Mouse (Mus musculus) CH12.LX (cell line): ENCODE data around the gene Phgdh. TPM values are rescaled to one million over a fixed set of nuclear protein-coding genes. Genes with fewer than 3 reads are reported as not detected.

ENCODE experiments used
- DNase-seq: peaks from one replicate; pipeline ENCODE4 v3.0.0-alpha.2; 2013; ENCODE audit errors: extremely low read depth
- H3K27ac ChIP-seq: 2 replicates; pipeline ENCODE4 v1.5.1; 2012; ENCODE audit warnings: low read depth, mild to moderate bottlenecking, control low read depth, moderate library complexity; ENCODE audit not compliant: insufficient read depth
- H3K27me3 ChIP-seq: replicated peaks from 2 replicates; pipeline ENCODE3; 2012; ENCODE audit warnings: inconsistent platforms
- H3K36me3 ChIP-seq, 2 experiments: replicated peaks in 1 of 2; 2 replicates each; pipeline versions ENCODE3 to v1.6.1; 2012; ENCODE audit warnings: inconsistent platforms in 1 of 2, low read length in 1 of 2, mild to moderate bottlenecking in 1 of 2, mixed read lengths in 1 of 2, moderate library complexity in 1 of 2; ENCODE audit not compliant: control insufficient read depth in 1 of 2, insufficient read depth in 1 of 2
- H3K4me1 ChIP-seq, 2 experiments: 2 replicates each; pipeline ENCODE4 v1.6.1; 2012; ENCODE audit warnings: inconsistent platforms in 1 of 2, moderate library complexity in 1 of 2; ENCODE audit not compliant: insufficient read depth in 2 of 2, control insufficient read depth in 1 of 2
- H3K4me2 ChIP-seq: 2 replicates; pipeline ENCODE4 v1.6.1; 2012; ENCODE audit warnings: low read depth, mild to moderate bottlenecking, control low read depth; ENCODE audit not compliant: poor library complexity, insufficient read depth, severe bottlenecking
- H3K4me3 ChIP-seq, 3 experiments: fragments of 150-350 bp in 1 of 3; sonication (generic) in 1 of 3; replicated peaks in 1 of 3; 2 replicates each; pipeline versions ENCODE3 to v1.5.1; 2011 to 2012; ENCODE audit warnings: low read depth in 2 of 3, low read length in 2 of 3, mild to moderate bottlenecking in 2 of 3, moderate library complexity in 2 of 3, control low read depth in 1 of 3, improper control_type of control experiment in 1 of 3, inconsistent platforms in 1 of 3, mixed read lengths in 1 of 3; ENCODE audit not compliant: poor library complexity in 1 of 3
- H3K79me2 ChIP-seq: replicated peaks from 2 replicates; pipeline ENCODE4 v1.6.1; 2012; ENCODE audit warnings: mild to moderate bottlenecking, moderate library complexity; ENCODE audit not compliant: control insufficient read depth, poor library complexity, insufficient read depth, severe bottlenecking; ENCODE audit errors: extremely low read depth
- H3K9ac ChIP-seq: 2 replicates; pipeline ENCODE4 v1.6.1; 2012; ENCODE audit warnings: low read depth, mild to moderate bottlenecking, control low read depth, moderate library complexity; ENCODE audit not compliant: insufficient read depth
- H3K9me3 ChIP-seq: replicated peaks from 2 replicates; pipeline ENCODE3; 2012; ENCODE audit warnings: low read length, inconsistent platforms, mixed read lengths
- BHLHE40 ChIP-seq: IDR thresholded peaks from 2 replicates; pipeline ENCODE4 v1.6.1; 2011; ENCODE audit warnings: mild to moderate bottlenecking, low read depth, low read length, improper control_type of control experiment
- CHD1 ChIP-seq: IDR thresholded peaks from 2 replicates; pipeline ENCODE4 v1.6.1; 2012; ENCODE audit warnings: low read depth, low read length, improper control_type of control experiment, inconsistent platforms
- E2F4 ChIP-seq: IDR thresholded peaks from 2 replicates; pipeline ENCODE4 v1.6.1; 2011; ENCODE audit warnings: low read depth, low read length, improper control_type of control experiment; ENCODE audit not compliant: insufficient replicate concordance
- EP300 ChIP-seq: IDR thresholded peaks from 2 replicates; pipeline ENCODE4 v1.6.1; 2011; ENCODE audit warnings: low read length, improper control_type of control experiment
- GABPA ChIP-seq: IDR thresholded peaks from 2 replicates; pipeline ENCODE4 v1.6.1; 2012; ENCODE audit warnings: low read depth, low read length, improper control_type of control experiment, inconsistent platforms; ENCODE audit not compliant: insufficient replicate concordance
- IRF4 ChIP-seq: IDR thresholded peaks from 2 replicates; pipeline ENCODE4 v1.6.1; 2014; ENCODE audit warnings: low read depth, mild to moderate bottlenecking, inconsistent platforms, low read length, improper control_type of control experiment
- JUN ChIP-seq: IDR thresholded peaks from 2 replicates; pipeline ENCODE4 v1.6.1; 2011; ENCODE audit warnings: low read depth, mild to moderate bottlenecking, low read length, improper control_type of control experiment, moderate library complexity; ENCODE audit not compliant: insufficient read depth
- KAT2A ChIP-seq: IDR thresholded peaks from 2 replicates; pipeline ENCODE4 v1.6.1; 2012; ENCODE audit warnings: low read length, improper control_type of control experiment, inconsistent platforms; ENCODE audit not compliant: insufficient replicate concordance
- MAFK ChIP-seq: IDR thresholded peaks from 2 replicates; pipeline ENCODE4 v1.6.1; 2011; ENCODE audit warnings: low read length, improper control_type of control experiment; ENCODE audit not compliant: insufficient replicate concordance
- MAX ChIP-seq: IDR thresholded peaks from 2 replicates; pipeline ENCODE4 v1.6.1; 2011; ENCODE audit warnings: low read length, improper control_type of control experiment
- MAZ ChIP-seq: IDR thresholded peaks from 2 replicates; pipeline ENCODE4 v1.6.1; 2012; ENCODE audit warnings: low read depth, mild to moderate bottlenecking, inconsistent platforms, low read length, improper control_type of control experiment, moderate library complexity
- MXI1 ChIP-seq: IDR thresholded peaks from 2 replicates; pipeline ENCODE4 v1.6.1; 2011; ENCODE audit warnings: mild to moderate bottlenecking, low read depth, low read length, improper control_type of control experiment
- NRF1 ChIP-seq: IDR thresholded peaks from 2 replicates; pipeline ENCODE4 v1.6.1; 2014; ENCODE audit warnings: low read depth, mild to moderate bottlenecking, inconsistent platforms, low read length, improper control_type of control experiment, moderate library complexity
- PAX5 ChIP-seq: IDR thresholded peaks from 2 replicates; pipeline ENCODE4 v1.6.1; 2012; ENCODE audit warnings: low read length, inconsistent platforms, mixed read lengths
- RCOR1 ChIP-seq: conservative IDR thresholded peaks from 2 replicates; pipeline ENCODE4 v1.6.1; 2012; ENCODE audit warnings: low read depth, mild to moderate bottlenecking, inconsistent platforms, low read length, improper control_type of control experiment
- SIN3A ChIP-seq: IDR thresholded peaks from 2 replicates; pipeline ENCODE4 v1.6.1; 2012; ENCODE audit warnings: low read length, improper control_type of control experiment, inconsistent platforms
- SMC3 ChIP-seq: IDR thresholded peaks from 2 replicates; pipeline ENCODE4 v1.6.1; 2011; ENCODE audit warnings: low read depth, low read length, improper control_type of control experiment
- TCF12 ChIP-seq: IDR thresholded peaks from 2 replicates; pipeline ENCODE4 v1.6.1; 2014; ENCODE audit warnings: low read depth, mild to moderate bottlenecking, inconsistent platforms, low read length, improper control_type of control experiment
- USF2 ChIP-seq: conservative IDR thresholded peaks from 2 replicates; pipeline ENCODE4 v1.6.1; 2011; ENCODE audit warnings: low read depth, low read length, improper control_type of control experiment
- ZKSCAN1 ChIP-seq: IDR thresholded peaks from 2 replicates; pipeline ENCODE4 v1.6.1; 2012; ENCODE audit warnings: low read depth, inconsistent platforms, low read length, improper control_type of control experiment, borderline replicate concordance
- ZMIZ1 ChIP-seq: IDR thresholded peaks from 2 replicates; pipeline ENCODE4 v1.6.1; 2012; ENCODE audit warnings: low read depth, mild to moderate bottlenecking, inconsistent platforms, low read length, improper control_type of control experiment
- ZNF384 ChIP-seq: IDR thresholded peaks from 2 replicates; pipeline ENCODE4 v1.6.1; 2012; ENCODE audit warnings: low read depth, low read length, improper control_type of control experiment, inconsistent platforms
- dilution Hi-C: fragments of 300-500 bp; cut with MboI; formaldehyde crosslinking; loops from 2 replicates; pipeline ENCODE4 v1.14.3; 2020; ENCODE audit warnings: low sequenced_read_pairs; ENCODE audit not compliant: extremely low pct_unique_long_range_greater_than_20kb, extremely low pct_ligation_motif_present
- in situ Hi-C: fragments of 300-500 bp; cut with MboI; formaldehyde crosslinking; loops from 3 replicates; pipeline ENCODE4 v1.14.3; 2019; ENCODE audit warnings: low sequenced_read_pairs, low pct_ligation_motif_present, low pct_unique_long_range_greater_than_20kb, mixed read lengths
- polyA plus RNA-seq: library from polyadenylated mRNA; unstranded; fragments of >175 nt; gene quantifications from 2 replicates; pipeline ENCODE4 v1.2.1, GENCODE M21; 2012; ENCODE audit warnings: low read depth; ENCODE audit not compliant: insufficient read length
- total RNA-seq, 2 experiments: library from RNA; depleted of rRNA; stranded (reverse); fragments of 300-350 nt in 1 of 2; fragments of >200 nt in 1 of 2; gene quantifications; 2 replicates each; pipeline ENCODE4 v1.2.3; 2012 to 2014

The Phgdh gene
- total and polyA plus RNA-seq, 3 experiments = 543 to 631 (median 587) TPM

DNA sequence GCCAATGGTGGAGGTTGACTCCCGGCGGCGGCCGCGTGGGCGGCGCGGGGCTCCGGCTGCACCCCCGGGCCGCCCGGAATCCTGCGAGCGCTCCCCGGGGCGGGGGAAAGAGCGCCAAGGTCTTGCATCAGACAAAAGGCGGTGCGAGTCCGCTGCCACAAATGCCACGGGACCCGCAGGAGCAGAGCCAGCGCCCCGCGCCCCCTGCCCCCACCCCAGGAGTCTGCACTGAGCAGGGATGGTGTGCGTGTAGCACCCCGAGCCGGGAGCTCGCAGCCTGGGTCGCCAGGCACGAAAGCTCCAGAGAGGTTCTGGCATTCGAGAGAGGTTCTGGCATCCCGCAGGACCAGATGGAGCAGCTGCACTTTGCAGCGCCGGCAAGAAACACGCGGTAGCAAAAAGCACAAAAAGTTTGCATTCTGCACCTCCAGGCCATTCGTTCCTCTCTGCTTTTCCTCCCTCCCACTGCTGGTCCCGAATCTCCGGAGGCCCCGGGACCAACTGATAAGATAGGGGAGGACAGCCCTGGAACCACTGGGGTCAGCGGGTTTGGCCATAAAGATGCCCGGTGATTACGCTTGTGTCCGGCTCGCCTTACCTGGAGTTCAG is 589 bp downstream of the Phgdh start:
- TF ChIP-seq NRF1 (no peak), GABPA (no peak), BHLHE40 (no peak), USF2 (no peak), MAZ (no peak), PAX5 (no peak), TCF12 (0 out of 2 replicates have a peak, but pooled peaks have one; percentile 1), E2F4 (no peak), RCOR1 (no peak), SMC3 (no peak), MXI1 (no peak; the same call in 1 of the 2 replicates), CHD1 (0 out of 2 replicates have a peak, but pooled peaks have one; percentile 30), ZKSCAN1 (no peak), ZMIZ1 (no peak; the same call in 1 of the 2 replicates), IRF4 (no peak), ZNF384 (no peak), MAFK (no peak), MAX (0 out of 2 replicates have a peak, but pooled peaks have one; percentile 13), SIN3A (0 out of 2 replicates have a peak, but pooled peaks have one; percentile 33), KAT2A (no peak), EP300 (no peak), JUN (no peak)
- peaks cover 7 to 18% of the 10 kb centered on the region in 2 experiments for H3K4me1 ChIP-seq
- dilution Hi-C loops = no loop called here
- H3K27me3 ChIP-seq = no peaks in the 10 kb centered on the region
- H3K9ac ChIP-seq = peak overlapping the region; percentile 94
- peak; percentile 31 for DNase-seq
- H3K27ac ChIP-seq = peak overlapping the region; percentile 67
- peaks cover 11 to 18% of the 10 kb centered on the region in 2 experiments for H3K36me3 ChIP-seq
- in situ Hi-C loops = loop anchor here (25.0 kb wide), 1 partner anchor 577 kb away; no protein-coding TSS in a partner anchor
- H3K4me3 ChIP-seq = peak overlapping the region; percentile 75 to 97 (median 75)
- peak overlapping the region; percentile 34; the same call in 1 of the 2 replicates for H3K4me2 ChIP-seq
- H3K79me2 ChIP-seq = peaks cover 52% of the 10 kb centered on the region
- H3K9me3 ChIP-seq = no peaks in the 10 kb centered on the region
